Mouse (Mus musculus): ENCODE data around the gene Mgme1.

Gene Mgme1

GRCm38 (mm10) chr2:144305721-144306294 is 35.3 kb downstream of the Mgme1 start:
- DNase-seq (ENCODE audit: low read depth): no peak

- no peak for DNase-seq (ENCODE audit: low read depth)
Observed at GRCm38 (mm10) chr2:144308561-144308960, 38.1 kb downstream of the Mgme1 start.

GRCm38 (mm10) chr2:144310273-144310672 is 39.8 kb downstream of the Mgme1 start:
- DNase-seq (ENCODE audit: low read depth): no peak

GRCm38 (mm10) chr2:144311372-144311771 is 40.9 kb downstream of the Mgme1 start:
- DNase-seq (ENCODE audit: low read depth): no peak

- DNase-seq (ENCODE audit: low read depth): no peak
Observed at GRCm38 (mm10) chr2:144324218-144324617, 53.8 kb downstream of the Mgme1 start.

- no peak for DNase-seq (ENCODE audit: low read depth)
Observed at GRCm38 (mm10) chr2:144329451-144329850, 59.0 kb downstream of the Mgme1 start.

GRCm38 (mm10) chr2:144329937-144330336 is 59.5 kb downstream of the Mgme1 start:
- no peak for DNase-seq (ENCODE audit: low read depth)

- DNase-seq (ENCODE audit: low read depth): no peak
Observed at GRCm38 (mm10) chr2:144330352-144330959, 60.0 kb downstream of the Mgme1 start.
